Mouse (Mus musculus) lung, postnatal 0 days (tissue): ENCODE results near the gene Gm20696. TPM values are rescaled to one million over a fixed set of nuclear protein-coding genes. Genes with fewer than 3 reads are reported as not detected.

Source experiments
- ATAC-seq: fragments of 200-750 bp; cut with Nextera tagmentation; 2 replicates; pipeline ENCODE4 v1.8.0; 2017; ENCODE audit warnings: moderate library complexity
- DNase-seq: peaks from one replicate; pipeline ENCODE4 v3.0.0-alpha.2; 2016; ENCODE audit warnings: low spot score
- H3K27ac ChIP-seq: fragments of 300-500 bp; sonication (generic); 2 replicates; pipeline ENCODE4 v1.5.1; 2014; ENCODE audit warnings: antibody characterized with exemption, mild to moderate bottlenecking, low read length, mixed read lengths
- H3K27me3 ChIP-seq: fragments of 300-500 bp; sonication (generic); replicated peaks from 2 replicates; pipeline ENCODE4 v1.6.1; 2014; ENCODE audit warnings: low read length, mixed read lengths; ENCODE audit not compliant: insufficient read depth
- H3K36me3 ChIP-seq: fragments of 300-500 bp; sonication (generic); 2 replicates; pipeline ENCODE4 v1.6.1; 2014; ENCODE audit warnings: low read length, mixed read lengths; ENCODE audit not compliant: insufficient read depth
- H3K4me1 ChIP-seq: fragments of 300-500 bp; sonication (generic); 2 replicates; pipeline ENCODE4 v1.6.1; 2014; ENCODE audit warnings: antibody characterized with exemption, low read depth, low read length, mixed read lengths; ENCODE audit not compliant: insufficient read depth
- H3K4me2 ChIP-seq: fragments of 300-500 bp; sonication (generic); replicated peaks from 2 replicates; pipeline ENCODE4 v1.6.1; 2014; ENCODE audit warnings: low read depth, mild to moderate bottlenecking, low read length, moderate library complexity, mixed read lengths
- H3K4me3 ChIP-seq: fragments of 300-500 bp; sonication (generic); 2 replicates; pipeline ENCODE4 v1.5.1; 2014; ENCODE audit warnings: low read depth, low read length
- H3K9ac ChIP-seq: fragments of 300-500 bp; sonication (generic); replicated peaks from 2 replicates; pipeline ENCODE4 v1.6.1; 2014; ENCODE audit warnings: low read depth, mild to moderate bottlenecking
- H3K9me3 ChIP-seq: fragments of 300-500 bp; sonication (generic); 2 replicates; pipeline ENCODE4 v1.6.1; 2016; ENCODE audit warnings: low read length, mixed read lengths
- CTCF ChIP-seq: IDR thresholded peaks from 2 replicates; pipeline ENCODE4 v1.5.1; 2016; ENCODE audit warnings: antibody characterized with exemption, mild to moderate bottlenecking
- EP300 ChIP-seq: IDR thresholded peaks from 2 replicates; pipeline ENCODE4 v1.6.1; 2016; ENCODE audit warnings: antibody characterized with exemption, mild to moderate bottlenecking, control low read depth
- WGBS: fragments of 180-500 bp; shearing (Covaris S2); extraction: QIAGEN DNeasy Blood & Tissue Kit; methylation state at CpG from one replicate; pipeline ENCODE4 v1.1.7; 2014; 5-methylcytosine and 5-hydroxymethylcytosine counted together
- polyA plus RNA-seq: library from polyadenylated mRNA; unstranded; fragments of >200 nt; fragmentation: Nextera tagmentation; extraction: Ambion mirVana; gene quantifications from 2 replicates; pipeline ENCODE4 v1.2.1, GENCODE M21; 2015

Gene Gm20696
- polyA plus RNA-seq, 1 experiment from 2014 or later: 2.3 TPM

GRCm38 (mm10) chr6:99251222-99251621, 415.4 kb downstream of the Gm20696 start:
- no peaks in the 10 kb centered on the region for H3K9me3 ChIP-seq
- no peaks in the 10 kb centered on the region for H3K27me3 ChIP-seq
- 91% methylated on average over 3 of the region's 3 CpGs for WGBS
- H3K4me2 ChIP-seq: no peak overlapping the region
- no peak overlapping the region for H3K9ac ChIP-seq
- no peak for ATAC-seq
- no peaks in the 10 kb centered on the region for H3K36me3 ChIP-seq
- DNase-seq: no peak
- no peak overlapping the region for H3K4me3 ChIP-seq
- no peak for TF ChIP-seq CTCF
- TF ChIP-seq EP300: no peak
- H3K27ac ChIP-seq: no peak overlapping the region
- no peaks in the 10 kb centered on the region for H3K4me1 ChIP-seq

GRCm38 (mm10) chr6:99249496-99250030, 417.0 kb downstream of the Gm20696 start:
- no peak overlapping the region for H3K9ac ChIP-seq
- no peak overlapping the region for H3K4me3 ChIP-seq
- H3K4me1 ChIP-seq: no peaks in the 10 kb centered on the region
- no peak overlapping the region for H3K4me2 ChIP-seq
- no peaks in the 10 kb centered on the region for H3K36me3 ChIP-seq
- ATAC-seq (no peak), DNase-seq (no peak)
- no peak overlapping the region for H3K27ac ChIP-seq
- TF ChIP-seq CTCF (no peak), EP300 (no peak)
- no peaks in the 10 kb centered on the region for H3K9me3 ChIP-seq
- no peaks in the 10 kb centered on the region for H3K27me3 ChIP-seq
- WGBS: 78% methylated on average over 4 of the region's 5 CpGs

GRCm38 (mm10) chr6:99248396-99248795, 418.2 kb downstream of the Gm20696 start:
- no peak overlapping the region for H3K4me2 ChIP-seq
- no peak for ATAC-seq
- H3K27ac ChIP-seq: no peak overlapping the region
- WGBS: 64% methylated on average over 8 of the region's 8 CpGs
- DNase-seq: no peak
- no peaks in the 10 kb centered on the region for H3K36me3 ChIP-seq
- no peaks in the 10 kb centered on the region for H3K27me3 ChIP-seq
- H3K4me3 ChIP-seq: no peak overlapping the region
- no peaks in the 10 kb centered on the region for H3K9me3 ChIP-seq
- TF ChIP-seq EP300 (no peak), CTCF (no peak)
- no peaks in the 10 kb centered on the region for H3K4me1 ChIP-seq
- H3K9ac ChIP-seq: no peak overlapping the region

GRCm38 (mm10) chr6:99241625-99242395, 424.8 kb downstream of the Gm20696 start:
- ATAC-seq: no peak
- no peak overlapping the region for H3K27ac ChIP-seq
- DNase-seq: no peak

GRCm38 (mm10) chr6:99240764-99241163, 425.8 kb downstream of the Gm20696 start:
- no peak overlapping the region for H3K4me3 ChIP-seq
- DNase-seq: no peak
- no peaks in the 10 kb centered on the region for H3K27me3 ChIP-seq
- H3K4me2 ChIP-seq: no peak overlapping the region
- H3K4me1 ChIP-seq: no peaks in the 10 kb centered on the region
- no peak for ATAC-seq
- H3K9ac ChIP-seq: no peak overlapping the region
- H3K9me3 ChIP-seq: no peaks in the 10 kb centered on the region
- no peaks in the 10 kb centered on the region for H3K36me3 ChIP-seq
- H3K27ac ChIP-seq: no peak overlapping the region
- TF ChIP-seq CTCF: no peak
- TF ChIP-seq EP300: no peak

More at GRCm38 (mm10) chr6:99241625-99242395, 424.8 kb downstream of the Gm20696 start:
- no peaks in the 10 kb centered on the region for H3K4me1 ChIP-seq
- no peaks in the 10 kb centered on the region for H3K27me3 ChIP-seq
- WGBS: 93% methylated on average over 10 of the region's 10 CpGs
- H3K9me3 ChIP-seq: no peaks in the 10 kb centered on the region
- no peak overlapping the region for H3K9ac ChIP-seq
- TF ChIP-seq CTCF: no peak
- no peak overlapping the region for H3K4me3 ChIP-seq
- no peaks in the 10 kb centered on the region for H3K36me3 ChIP-seq
- no peak overlapping the region for H3K4me2 ChIP-seq

GRCm38 (mm10) chr6:99235588-99235987, 431.0 kb downstream of the Gm20696 start:
- H3K36me3 ChIP-seq: no peaks in the 10 kb centered on the region
- TF ChIP-seq EP300 (no peak), CTCF (no peak)
- H3K27me3 ChIP-seq: no peaks in the 10 kb centered on the region
- H3K9ac ChIP-seq: no peak overlapping the region
- H3K4me2 ChIP-seq: no peak overlapping the region
- ATAC-seq (peak; percentile 64), DNase-seq (peak; percentile 11)
- no peaks in the 10 kb centered on the region for H3K9me3 ChIP-seq
- H3K27ac ChIP-seq: no peak overlapping the region
- H3K4me3 ChIP-seq: no peak overlapping the region
- 56% methylated on average over 8 of the region's 8 CpGs for WGBS
- no peaks in the 10 kb centered on the region for H3K4me1 ChIP-seq
